Mouse (Mus musculus) testis, postnatal 10 days (tissue): ENCODE results near the gene Gm9821.

Experiments
- DNase-seq: peaks from one replicate; pipeline ENCODE4 v3.0.0; 2021; ENCODE audit warnings: low spot score

The Gm9821 gene

DNA sequence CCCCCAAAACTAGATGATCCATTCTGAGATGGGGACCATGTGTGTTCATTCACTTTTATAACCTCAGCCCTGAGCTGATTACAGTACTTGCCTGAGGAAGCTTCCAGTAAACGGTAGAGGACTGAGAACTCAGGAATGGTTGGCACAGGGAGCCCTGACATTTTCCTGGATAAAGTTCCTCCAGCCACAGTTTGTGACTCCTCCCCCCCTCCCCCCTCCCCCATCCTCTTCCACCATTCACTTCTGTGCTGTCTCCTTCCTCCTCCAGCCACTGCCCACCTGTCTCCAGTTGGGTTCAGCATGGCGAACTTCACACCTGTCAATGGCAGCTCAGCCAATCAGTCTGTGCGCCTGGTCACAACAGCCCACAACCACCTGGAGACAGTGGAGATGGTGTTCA is 18.6 kb upstream of the Gm9821 start, which contains the start of gene Chrm4:
Gene Chrm4 (plus strand): TSS at position 301 of the 400 bp plus-strand sequence.
- no peak for DNase-seq

GRCm38 (mm10) chr2:91927826-91928533 is 17.5 kb upstream of the Gm9821 start:
- DNase-seq: peak; percentile 92

GRCm38 (mm10) chr2:91928534-91929350 is 16.8 kb upstream of the Gm9821 start:
- DNase-seq: peak; percentile 43

- no peak for DNase-seq
These were observed 16.0 kb upstream of the Gm9821 start for GRCm38 (mm10) chr2:91929455-91929854.

DNA sequence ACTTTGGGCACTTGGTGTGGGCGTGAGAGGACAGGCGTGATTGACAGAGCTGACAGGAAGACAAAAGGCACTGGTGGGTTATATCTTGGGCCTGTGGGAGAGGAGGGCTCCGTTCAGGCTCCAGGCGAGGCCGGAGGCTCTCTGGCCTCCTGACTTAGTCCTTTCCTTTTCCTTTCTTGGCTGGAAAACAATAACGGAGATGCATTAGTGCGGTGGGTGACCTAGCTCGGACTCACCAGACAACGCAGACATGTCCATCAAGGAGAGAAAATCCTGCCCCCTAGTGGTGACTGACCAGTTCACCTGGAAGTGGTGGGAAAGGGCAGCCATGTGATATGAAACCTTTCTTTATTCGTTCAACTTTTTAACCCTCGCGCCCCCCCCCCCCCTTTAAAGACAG is 15.6 kb upstream of the Gm9821 start:
- DNase-seq: peak; percentile 77

DNA sequence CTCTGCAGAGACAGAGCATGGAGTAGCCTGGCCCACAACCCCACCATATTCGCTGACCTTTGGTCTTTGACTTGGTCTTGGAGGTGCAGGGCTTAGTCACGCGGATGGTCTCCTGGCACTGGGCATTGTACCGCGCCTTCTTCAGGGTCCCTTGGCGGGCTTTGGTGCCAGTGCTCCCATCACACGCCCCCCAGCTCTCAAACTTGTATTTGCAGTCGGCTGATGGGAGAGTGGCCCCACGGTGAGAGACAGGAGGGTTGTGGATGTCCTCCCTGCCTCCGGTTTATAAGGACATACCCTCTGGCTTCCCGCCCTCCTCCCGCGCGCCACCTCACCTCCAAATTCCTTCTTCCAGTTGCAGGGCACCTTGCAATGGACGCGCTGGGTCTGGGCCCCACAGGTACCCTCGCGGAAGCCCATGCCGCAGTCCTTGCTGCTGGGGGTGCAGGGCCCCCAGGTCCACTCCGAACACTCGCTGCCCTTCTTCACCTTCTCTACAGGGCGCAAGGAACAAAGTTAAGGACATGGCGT is 14.7 kb upstream of the Gm9821 start:
- no peak for DNase-seq

- peak; percentile 83 for DNase-seq
These were observed 14.0 kb upstream of the Gm9821 start for GRCm38 (mm10) chr2:91931328-91932159.

DNA sequence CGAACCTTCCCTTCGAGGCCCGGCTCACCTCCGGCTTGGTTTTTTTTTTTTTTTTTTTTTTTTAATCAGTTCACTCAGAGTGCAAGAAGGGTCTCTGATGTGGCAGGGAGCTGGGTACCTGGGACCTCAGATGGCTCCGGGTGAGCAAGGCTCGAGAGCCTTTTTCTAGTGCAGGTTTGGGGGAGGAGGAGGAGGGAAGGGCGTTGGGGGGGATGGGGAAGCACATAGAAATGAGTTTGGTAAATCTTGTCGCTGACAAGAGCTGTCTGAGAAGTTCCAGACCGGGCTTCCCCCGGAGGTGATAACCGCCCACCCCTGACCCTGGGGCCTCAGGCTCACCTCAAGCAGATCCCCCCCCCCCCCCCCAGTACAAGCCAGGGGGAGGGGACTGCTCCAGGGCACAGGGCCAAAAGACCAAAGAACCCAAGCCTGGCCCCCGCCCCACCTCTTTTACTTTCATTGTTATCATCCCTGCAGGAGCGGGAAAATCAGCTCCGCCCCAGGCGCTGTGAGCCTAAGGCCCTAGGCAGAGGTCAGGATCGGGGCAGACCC is 13.3 kb upstream of the Gm9821 start, which contains the start of gene Mdk:
Gene Mdk (minus strand): TSS at position 138 of the 552 bp plus-strand sequence.
- DNase-seq: no peak

DNA sequence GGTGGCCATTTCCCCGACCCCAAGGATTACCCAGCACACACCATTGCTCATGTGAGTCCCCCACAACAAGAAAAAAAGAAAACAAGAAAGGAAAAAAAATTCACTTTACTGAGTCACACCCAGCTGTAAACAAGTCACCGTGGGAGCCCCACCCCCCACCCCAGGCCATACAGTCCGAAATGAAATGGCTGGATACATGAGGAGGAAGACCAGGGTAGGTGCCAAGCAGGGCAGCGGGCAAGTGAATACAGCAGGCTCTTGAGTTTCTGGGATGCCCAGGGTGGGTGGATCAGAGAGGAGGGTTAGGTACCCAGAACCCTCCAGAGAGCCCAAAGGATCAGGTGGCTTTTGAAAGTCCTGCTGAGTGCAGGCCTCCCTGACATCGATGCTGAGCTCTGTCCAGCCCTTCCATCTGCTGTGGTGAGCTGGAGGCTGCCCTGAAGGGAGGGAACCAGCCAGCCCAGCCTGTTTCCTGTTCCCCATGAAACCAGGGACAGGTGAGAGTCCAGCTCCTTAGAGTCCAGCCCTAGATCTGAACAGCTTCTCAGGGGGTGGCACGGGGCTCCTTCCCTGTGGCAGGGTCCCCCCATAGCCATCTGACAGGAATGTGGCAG is 12.7 kb upstream of the Gm9821 start:
- no peak for DNase-seq

DNA sequence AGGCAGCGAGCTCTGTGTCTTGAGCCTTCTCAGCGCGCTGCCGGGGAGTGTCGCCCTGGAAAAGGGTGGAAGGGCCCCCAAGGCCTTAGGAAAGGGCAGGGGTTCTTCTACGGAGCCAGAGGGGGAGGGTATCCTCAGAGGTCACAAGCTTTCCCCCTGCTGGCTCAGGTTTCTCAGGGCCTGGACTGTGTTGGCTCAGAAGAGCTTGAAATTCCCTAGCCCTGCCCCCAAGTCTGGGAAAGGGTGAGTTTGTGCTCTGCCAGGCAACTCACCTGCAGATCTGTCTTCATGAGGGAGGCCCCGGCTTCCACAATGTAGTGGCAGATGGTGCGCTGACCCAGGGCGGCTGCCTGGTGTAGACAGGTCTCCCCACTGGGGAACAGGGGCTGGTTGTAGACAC is 12.0 kb upstream of the Gm9821 start:
- no peak for DNase-seq

GRCm38 (mm10) chr2:91934016-91934415 is 11.5 kb upstream of the Gm9821 start:
- no peak for DNase-seq

DNA sequence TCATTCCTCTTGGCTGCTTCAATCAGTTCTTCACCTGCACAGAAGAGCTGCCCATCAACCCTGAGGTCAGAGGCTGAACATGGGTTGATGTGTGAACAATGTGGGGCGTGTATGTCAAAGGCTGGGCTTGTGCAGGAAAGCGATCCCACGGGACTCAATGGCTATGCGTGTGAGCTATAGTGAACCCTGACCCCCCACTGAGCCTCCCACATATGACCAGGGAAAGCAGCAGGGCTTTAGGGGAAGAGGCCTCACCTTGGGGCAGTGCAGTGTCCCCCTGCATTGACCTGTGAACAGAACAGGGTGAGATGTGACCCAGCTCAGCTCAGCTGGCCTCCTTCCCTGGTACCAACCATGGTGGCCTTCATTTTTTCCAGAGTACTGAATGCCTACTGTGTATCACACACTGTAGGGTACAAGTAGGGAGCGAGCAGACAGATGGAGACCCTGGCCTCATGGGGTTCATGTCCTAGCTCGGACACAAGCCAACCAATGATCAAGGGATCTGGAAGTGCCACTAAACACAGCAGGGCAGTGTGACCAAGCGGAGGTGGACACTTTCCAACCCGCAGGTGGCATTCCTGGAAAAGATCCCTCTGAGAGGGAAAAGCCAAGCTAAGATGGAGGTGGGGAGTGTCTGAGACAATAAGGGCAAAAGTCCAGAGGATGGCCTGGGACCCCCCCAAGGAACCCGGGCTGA is 10.5 kb upstream of the Gm9821 start:
- no peak for DNase-seq

- DNase-seq: no peak
These were observed 9.3 kb upstream of the Gm9821 start for GRCm38 (mm10) chr2:91936154-91936553.

- DNase-seq: no peak
These were observed 6.1 kb upstream of the Gm9821 start for GRCm38 (mm10) chr2:91939303-91939935.

DNA sequence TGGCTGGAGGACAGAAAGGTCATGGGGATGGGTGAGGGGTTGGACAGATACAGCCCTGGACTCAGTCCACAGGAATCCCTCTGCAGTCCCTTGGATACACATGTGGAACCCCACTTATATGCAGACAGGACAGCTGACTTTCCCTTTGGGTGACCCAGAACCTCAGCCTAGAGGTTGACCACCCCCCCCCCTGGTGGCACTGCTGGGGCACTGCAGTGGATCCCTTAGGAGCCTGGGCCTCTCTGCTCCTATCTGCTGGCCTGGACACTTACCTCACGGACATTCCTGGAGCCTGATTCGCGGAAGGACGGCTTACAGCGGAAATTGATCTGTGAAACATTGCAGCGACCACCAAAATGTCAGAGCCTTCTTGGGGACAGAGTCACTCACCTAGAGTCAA is 3.1 kb upstream of the Gm9821 start:
- DNase-seq: no peak

GRCm38 (mm10) chr2:91944170-91944950 is 1.1 kb upstream of the Gm9821 start:
- DNase-seq: peak; percentile 89

DNA sequence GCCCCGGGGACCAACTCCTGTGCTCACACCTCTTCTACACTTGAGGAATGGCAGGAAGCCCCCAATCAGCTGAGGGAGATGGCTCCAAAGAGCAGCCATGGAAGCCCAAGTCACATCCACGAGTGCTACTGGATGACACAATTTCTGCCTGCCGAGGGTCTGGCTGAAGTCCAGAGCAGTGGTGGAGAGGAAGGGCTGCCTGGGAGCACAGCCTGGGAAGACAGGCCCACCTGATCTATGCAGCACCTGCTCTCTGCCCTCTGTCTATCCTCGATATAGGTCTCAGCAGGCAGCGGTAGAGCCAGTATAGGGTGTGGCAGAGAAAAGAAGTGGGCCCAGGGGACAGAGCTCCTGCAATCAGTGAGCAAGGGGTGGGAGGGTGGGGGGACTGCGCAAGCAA is 1.3 kb downstream of the Gm9821 start:
- DNase-seq: no peak

GRCm38 (mm10) chr2:91947397-91948150 is 2.1 kb downstream of the Gm9821 start:
- no peak for DNase-seq

- DNase-seq: no peak
These were observed 2.6 kb downstream of the Gm9821 start for GRCm38 (mm10) chr2:91948151-91948509.
